Mouse (Mus musculus) A20 (cell line): ENCODE results near the gene Rhof.

ENCODE experiments used
- DNase-seq: peaks from one replicate; pipeline ENCODE4 v3.0.0-alpha.2; 2011; ENCODE audit warnings: low read depth, low spot score

The Rhof gene

DNA sequence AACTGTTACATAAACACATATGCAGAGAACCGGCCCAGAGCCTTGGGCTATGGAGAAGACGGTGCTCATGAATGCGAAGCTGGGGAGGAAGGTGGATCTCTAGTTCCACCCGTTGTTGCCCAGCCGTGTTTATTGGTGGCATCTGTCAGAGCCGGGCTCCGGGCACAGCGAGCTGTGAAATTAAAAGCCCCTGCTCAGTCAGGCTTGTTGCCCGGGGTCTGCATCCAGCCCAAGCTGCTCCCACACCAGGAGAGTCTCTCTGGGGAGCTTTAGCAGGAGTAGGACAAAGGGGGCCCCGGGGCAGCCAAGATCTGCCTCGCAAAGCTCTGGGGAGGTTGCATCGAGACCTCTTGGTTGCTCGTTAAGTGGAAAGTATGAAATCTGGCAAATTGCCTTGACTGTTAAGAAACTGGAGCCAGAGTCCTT lies 22.2 kb downstream of the Rhof start:
- no peak for DNase-seq

GRCm38 (mm10) chr5:123109452-123110203 lies 22.9 kb downstream of the Rhof start:
- no peak for DNase-seq

- no peak for DNase-seq
Measured at GRCm38 (mm10) chr5:123104769-123105168, 27.7 kb downstream of the Rhof start.

DNA sequence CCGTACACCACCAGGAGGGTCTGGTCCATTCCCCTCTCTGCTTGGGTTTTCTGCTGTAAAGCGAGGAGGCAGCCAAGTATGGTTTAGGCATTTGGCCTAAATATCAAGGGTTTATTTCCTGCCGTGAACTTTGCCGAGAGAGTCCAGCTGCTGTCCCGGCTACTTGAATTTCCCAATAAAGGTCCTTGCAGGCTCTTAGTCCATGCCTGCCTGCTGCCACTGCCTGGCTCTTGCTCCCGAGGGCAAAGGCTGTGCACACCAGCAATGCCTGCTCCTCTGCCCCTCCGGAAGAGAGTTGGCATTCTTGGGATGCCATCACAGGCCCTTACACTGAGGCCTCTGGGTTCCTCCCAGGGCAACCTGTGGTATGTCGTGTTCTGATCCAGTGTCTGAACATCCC lies 28.9 kb downstream of the Rhof start:
- no peak for DNase-seq

DNA sequence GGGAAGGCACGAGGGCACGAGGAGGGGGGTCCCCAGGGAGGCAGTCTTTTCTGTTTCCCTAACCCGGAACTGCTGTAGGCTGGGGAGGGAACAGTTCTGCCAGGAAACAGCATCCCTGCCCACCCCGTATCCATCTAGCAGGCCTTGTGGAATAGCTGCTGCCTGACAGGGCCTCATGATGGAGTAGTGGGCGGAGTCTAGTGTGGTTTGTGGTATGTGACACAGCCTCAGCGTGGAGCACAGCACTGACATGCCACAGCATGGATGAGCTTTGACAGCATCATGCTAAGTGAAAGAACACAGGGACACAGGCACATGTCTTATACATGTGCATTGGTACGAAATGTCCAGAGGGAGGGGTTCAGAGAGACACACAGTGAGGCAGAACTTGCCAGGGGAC lies 30.1 kb downstream of the Rhof start:
- no peak for DNase-seq

- no peak for DNase-seq
Measured at GRCm38 (mm10) chr5:123098487-123098886, 34.0 kb downstream of the Rhof start.

DNA sequence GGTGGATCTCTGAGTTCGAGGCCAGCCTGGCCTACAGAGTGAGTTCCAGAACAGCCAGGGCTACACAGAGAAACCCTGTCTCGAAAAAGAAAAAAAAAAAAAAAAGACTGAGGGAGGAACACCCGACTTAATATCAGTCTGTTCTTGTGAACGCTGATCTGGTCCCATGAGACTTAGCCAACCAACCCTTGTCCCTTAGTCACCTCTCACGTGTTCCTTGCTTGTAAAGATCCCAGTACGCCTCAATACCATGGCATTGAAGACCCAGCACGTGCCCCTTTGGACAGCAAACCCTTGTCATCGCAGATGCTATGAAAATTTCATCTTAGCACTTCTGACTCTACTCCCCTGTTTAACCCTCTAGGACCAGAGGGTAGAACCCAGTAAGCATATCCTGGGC lies 36.2 kb downstream of the Rhof start:
- no peak for DNase-seq

DNA sequence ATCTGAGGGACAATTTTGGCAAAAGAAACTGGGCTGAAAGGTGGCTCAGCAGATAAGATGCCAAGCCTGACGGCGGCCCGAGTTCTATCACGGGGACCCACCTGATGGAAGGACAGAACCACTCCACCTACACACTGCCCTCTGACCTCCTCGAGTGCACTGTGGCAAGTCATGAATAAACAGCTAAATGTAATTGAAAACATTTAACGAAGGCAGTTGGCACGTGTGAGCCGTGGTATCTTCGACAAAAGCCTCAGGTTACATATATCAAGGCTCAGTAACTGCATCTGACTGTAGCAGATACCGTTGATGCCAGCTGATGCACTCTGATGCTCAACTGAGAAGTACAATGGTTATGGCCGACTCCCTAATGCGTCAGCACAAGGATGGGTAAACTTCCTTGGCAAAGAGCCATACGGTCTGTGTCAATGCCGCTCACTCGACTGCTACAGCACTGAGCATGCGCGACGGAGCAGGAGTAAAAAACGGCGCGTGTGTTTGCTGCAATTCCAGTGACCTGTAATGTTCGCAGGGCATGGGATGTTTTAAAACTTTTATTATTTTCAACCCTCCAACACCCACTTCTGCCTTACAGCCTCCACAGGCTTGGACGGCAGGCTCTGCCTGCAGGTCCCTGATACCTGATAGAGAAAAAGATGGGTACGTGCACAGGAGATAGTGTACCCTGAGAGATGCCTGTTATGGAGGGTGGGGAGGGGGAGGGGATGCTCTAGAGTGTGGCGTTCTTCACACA lies 38.1 kb downstream of the Rhof start:
- DNase-seq: no peak

DNA sequence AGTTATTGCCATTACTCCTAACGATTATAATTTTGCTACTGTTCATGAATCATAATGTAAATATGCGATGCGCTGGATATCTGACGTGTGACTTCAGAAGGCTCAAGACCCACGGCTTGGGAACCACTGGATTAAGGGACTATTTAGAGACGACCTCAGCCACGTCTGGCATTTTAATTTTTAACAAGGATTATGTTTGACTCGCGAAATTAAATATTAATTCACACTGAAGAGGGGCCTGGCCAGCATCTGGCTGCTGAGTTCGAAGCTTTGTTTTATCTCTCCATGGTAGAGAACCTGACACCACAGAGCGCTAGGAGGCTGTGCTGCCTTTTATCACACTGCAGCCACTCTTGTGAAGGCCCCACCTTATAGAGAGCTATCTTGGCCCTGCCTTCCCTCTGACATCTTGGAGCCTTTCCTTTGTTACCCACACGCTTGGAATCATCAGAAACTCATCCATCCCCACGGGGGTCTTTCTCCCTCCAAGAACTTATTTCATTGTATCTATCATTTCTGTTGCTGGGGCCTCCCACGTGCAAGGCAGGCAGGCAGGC lies 39.3 kb downstream of the Rhof start:
- DNase-seq: no peak

GRCm38 (mm10) chr5:123090560-123091306 lies 41.8 kb downstream of the Rhof start:
- no peak for DNase-seq

DNA sequence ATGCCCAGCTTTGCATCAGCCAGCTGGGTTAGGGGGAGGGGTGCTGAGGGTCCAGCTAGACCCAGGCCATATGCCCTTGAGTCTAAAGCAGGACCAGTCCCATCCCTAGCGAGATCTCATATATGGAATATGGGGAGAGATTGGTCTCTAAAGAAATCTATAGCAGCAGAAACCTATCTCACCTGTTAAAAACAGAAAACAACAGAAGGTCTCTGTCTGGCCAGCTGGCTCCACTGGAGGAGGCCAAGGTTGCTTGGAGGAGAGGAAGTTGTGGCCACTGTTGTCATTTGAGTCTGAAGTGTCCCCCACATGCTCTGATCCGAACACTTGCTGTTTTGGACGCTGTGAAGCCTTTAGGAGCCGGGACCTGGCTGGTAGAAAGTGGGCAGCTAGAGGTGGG lies 43.7 kb downstream of the Rhof start:
- DNase-seq: no peak

GRCm38 (mm10) chr5:123086501-123086900 lies 46.0 kb downstream of the Rhof start:
- no peak for DNase-seq

GRCm38 (mm10) chr5:123083340-123084050 lies 49.0 kb downstream of the Rhof start:
- DNase-seq: peak; percentile 52

- no peak for DNase-seq
Measured at GRCm38 (mm10) chr5:123080510-123080909, 52.0 kb downstream of the Rhof start.

GRCm38 (mm10) chr5:123080041-123080440 lies 52.5 kb downstream of the Rhof start:
- no peak for DNase-seq

- DNase-seq: no peak
Measured at GRCm38 (mm10) chr5:123079568-123079967, 52.9 kb downstream of the Rhof start.

- DNase-seq: no peak
Measured at GRCm38 (mm10) chr5:123076419-123077281, 55.8 kb downstream of the Rhof start.

- DNase-seq: peak; percentile 91
Measured at GRCm38 (mm10) chr5:123075576-123076418, 56.7 kb downstream of the Rhof start.

- no peak for DNase-seq
Measured at GRCm38 (mm10) chr5:123068714-123069113, 63.8 kb downstream of the Rhof start.

DNA sequence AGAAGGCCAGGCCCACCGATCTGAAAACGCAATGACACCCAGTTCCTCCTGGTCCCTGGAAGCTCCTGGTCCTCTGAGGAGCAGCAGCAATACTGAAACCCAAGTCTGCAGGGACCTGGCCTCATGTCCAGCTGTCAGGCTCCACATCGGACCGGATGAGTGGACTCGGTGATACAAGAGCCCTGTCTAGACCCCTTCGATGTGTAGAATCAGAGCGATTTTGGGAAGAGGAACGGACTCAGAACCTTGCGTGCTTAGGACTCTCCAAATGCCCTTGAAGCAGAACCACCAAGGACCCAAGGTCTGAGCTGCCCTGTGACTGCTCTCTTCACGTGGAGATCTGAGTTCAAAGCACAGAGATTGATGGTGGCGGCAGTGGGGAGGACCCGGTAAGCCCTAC lies 64.4 kb downstream of the Rhof start, which contains the start of gene Tmem120b:
Gene Tmem120b (plus strand): TSS at position 301 of the 400 bp plus-strand sequence.
- DNase-seq: no peak
